Mouse (Mus musculus): ENCODE measurements at regions not wholly inside any gene's neighbourhood (a gene's known extent, or its start where the extent isn't known, plus 50 kb on each side); places are given as distances from the start of the nearest gene placed in this dataset.
"Not testable (repeated sequence)": the region's sequence is repeated elsewhere in the genome, so short reads cannot be mapped to it uniquely, and the experiment has no call there.

DNA sequence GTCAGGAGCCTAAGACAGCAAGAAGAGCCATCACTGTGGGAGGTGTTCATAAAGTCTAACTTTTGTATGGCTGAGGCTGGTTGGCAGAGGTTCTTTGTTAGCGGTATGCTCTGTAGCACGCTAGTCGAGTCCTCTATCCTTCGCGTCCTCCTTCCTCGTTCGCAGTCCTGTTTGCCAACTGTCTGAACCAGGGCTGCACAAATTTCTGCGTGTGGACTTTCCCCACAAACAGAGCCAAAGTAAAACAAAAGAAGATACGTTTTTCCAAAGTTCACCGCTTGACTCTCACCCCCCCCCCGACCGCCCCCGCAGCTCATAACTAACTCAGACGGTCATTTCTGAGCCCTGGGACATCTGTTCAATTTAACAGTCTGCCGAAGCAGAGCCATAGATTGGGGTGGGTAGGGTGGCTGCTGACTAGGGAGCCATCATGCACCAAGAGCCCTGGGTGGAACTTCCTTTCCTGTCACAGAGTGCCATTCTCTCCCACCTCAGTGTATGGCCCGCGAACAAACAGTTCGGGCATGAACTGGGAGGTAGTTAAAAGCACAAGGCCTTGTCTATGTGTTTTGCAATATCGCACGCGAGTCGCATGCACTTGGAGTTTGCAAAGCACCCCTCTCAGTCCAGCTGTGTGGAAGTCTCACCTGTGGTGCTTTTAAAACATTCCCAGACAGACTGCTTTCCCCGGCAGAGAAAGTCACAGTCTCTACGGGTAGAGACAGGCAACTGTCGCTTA, 63.0 kb upstream of the Map3k1 start:
- H3K4me2 ChIP-seq (ENCODE audit: low read length): no peak overlapping the region
- no peaks in the 10 kb centered on the region for H3K9me3 ChIP-seq (ENCODE audit: control insufficient read depth, low read length)
- ATAC-seq: no peak
- H3K27ac ChIP-seq (ENCODE audit: low read depth, low read length): no peak overlapping the region
- H3K9ac ChIP-seq (ENCODE audit: low read depth, low read length): no peak overlapping the region
- WGBS: 91% methylated on average over 25 of the region's 25 CpGs
- H3K4me1 ChIP-seq (ENCODE audit: control insufficient read depth, insufficient read depth, low read depth, low read length): peaks cover 8% of the 10 kb centered on the region; the same call in 1 of the 2 replicates
- no peaks in the 10 kb centered on the region for H3K36me3 ChIP-seq (ENCODE audit: control insufficient read depth, insufficient read depth, low read length)
- H3K4me3 ChIP-seq (ENCODE audit: low read length): no peak overlapping the region
- H3K27me3 ChIP-seq (replicated peaks; ENCODE audit: control insufficient read depth, insufficient read depth, low read length): no peaks in the 10 kb centered on the region

DNA sequence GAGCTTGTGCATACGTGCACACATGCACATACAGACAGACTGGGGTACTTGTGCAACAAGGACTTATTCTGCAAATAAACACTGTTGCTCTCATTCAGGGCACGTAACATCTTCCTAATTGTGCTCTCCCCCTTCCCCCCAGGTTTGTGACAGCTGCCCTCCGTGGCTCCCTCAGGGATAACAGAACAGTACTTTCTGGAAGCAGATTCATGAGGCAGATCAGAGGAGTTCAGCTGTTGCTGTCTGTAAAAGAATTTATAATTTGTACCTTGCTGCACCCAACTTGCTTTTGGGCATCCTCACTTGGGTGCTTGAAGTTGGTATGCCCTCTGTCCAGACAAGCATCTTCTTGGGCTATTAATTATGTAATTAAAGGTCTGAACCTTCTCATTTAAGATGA, 65.5 kb upstream of the Map3k1 start:
- WGBS: 74% methylated on average over 3 of the region's 3 CpGs
- no peak overlapping the region for H3K4me3 ChIP-seq (ENCODE audit: low read length)

DNA sequence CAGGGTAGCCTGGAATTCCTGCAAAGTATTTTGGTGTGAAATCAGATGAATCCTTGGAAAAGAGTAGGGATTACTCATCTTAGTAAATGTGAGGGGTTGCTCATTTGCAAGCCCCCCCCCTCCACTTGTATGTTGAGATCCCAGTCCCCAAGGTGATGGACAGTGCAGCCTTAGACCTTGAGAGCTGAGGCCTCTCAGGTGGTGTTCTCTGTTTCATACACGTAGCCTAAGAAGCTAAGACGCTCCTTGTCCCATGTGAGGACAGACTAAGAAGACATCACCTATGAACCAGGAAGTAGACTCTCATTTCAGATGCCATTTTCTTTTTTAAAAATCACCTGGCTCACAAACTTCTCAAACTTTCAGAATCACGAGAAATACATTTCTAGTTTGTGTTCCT, 67.6 kb upstream of the Map3k1 start:
- Histone ChIP-seq H3K4me1 (ENCODE audit: control insufficient read depth, insufficient read depth, low read depth, low read length) (no peaks in the 10 kb centered on the region), H3K27ac (ENCODE audit: low read depth, low read length) (no peak overlapping the region), H3K4me2 (ENCODE audit: low read length) (no peak overlapping the region), H3K9ac (ENCODE audit: low read depth, low read length) (no peak overlapping the region), H3K9me3 (ENCODE audit: control insufficient read depth, low read length) (no peaks in the 10 kb centered on the region), H3K36me3 (ENCODE audit: control insufficient read depth, insufficient read depth, low read length) (no peaks in the 10 kb centered on the region), H3K27me3 (replicated peaks; ENCODE audit: control insufficient read depth, insufficient read depth, low read length) (no peaks in the 10 kb centered on the region), H3K4me3 (ENCODE audit: low read length) (no peak overlapping the region)
- no peak for ATAC-seq
- WGBS: 90% methylated on average over 3 of the region's 3 CpGs

More for the DNA sequence above, 65.5 kb upstream of the Map3k1 start:
- Histone ChIP-seq H3K36me3 (ENCODE audit: control insufficient read depth, insufficient read depth, low read length) (no peaks in the 10 kb centered on the region), H3K9me3 (ENCODE audit: control insufficient read depth, low read length) (no peaks in the 10 kb centered on the region), H3K9ac (ENCODE audit: low read depth, low read length) (no peak overlapping the region), H3K4me1 (ENCODE audit: control insufficient read depth, insufficient read depth, low read depth, low read length) (peaks cover 8% of the 10 kb centered on the region; the same call in 1 of the 2 replicates), H3K4me2 (ENCODE audit: low read length) (no peak overlapping the region), H3K27ac (ENCODE audit: low read depth, low read length) (no peak overlapping the region), H3K27me3 (replicated peaks; ENCODE audit: control insufficient read depth, insufficient read depth, low read length) (no peaks in the 10 kb centered on the region)
- no peak for ATAC-seq

DNA sequence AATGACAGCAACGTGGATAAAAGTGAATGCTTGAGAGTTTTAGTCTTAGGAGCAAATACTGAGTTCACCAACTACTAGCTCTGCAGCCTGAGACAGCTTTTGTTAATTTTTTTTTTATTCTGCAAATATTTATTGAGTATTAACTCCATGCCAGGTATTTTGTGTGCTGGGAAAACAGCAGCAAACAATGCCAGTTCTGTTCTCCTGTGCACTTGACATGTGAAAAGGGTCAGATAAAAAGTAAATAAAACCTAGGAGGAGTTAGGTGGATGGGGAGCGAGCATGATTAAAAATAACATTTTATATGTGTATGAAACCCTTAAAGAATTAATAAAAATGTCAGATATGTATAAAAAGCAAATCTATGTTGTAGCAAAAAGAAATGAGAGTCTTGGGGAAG, 68.1 kb upstream of the Map3k1 start:
- WGBS: 76% methylated on average over 2 of the region's 2 CpGs
- no peaks in the 10 kb centered on the region for H3K4me1 ChIP-seq (ENCODE audit: control insufficient read depth, insufficient read depth, low read depth, low read length)
- H3K36me3 ChIP-seq (ENCODE audit: control insufficient read depth, insufficient read depth, low read length): no peaks in the 10 kb centered on the region
- no peaks in the 10 kb centered on the region for H3K9me3 ChIP-seq (ENCODE audit: control insufficient read depth, low read length)
- no peak overlapping the region for H3K4me2 ChIP-seq (ENCODE audit: low read length)
- no peak overlapping the region for H3K9ac ChIP-seq (ENCODE audit: low read depth, low read length)
- H3K27ac ChIP-seq (ENCODE audit: low read depth, low read length): no peak overlapping the region
- ATAC-seq: no peak
- no peaks in the 10 kb centered on the region for H3K27me3 ChIP-seq (replicated peaks; ENCODE audit: control insufficient read depth, insufficient read depth, low read length)
- no peak overlapping the region for H3K4me3 ChIP-seq (ENCODE audit: low read length)

DNA sequence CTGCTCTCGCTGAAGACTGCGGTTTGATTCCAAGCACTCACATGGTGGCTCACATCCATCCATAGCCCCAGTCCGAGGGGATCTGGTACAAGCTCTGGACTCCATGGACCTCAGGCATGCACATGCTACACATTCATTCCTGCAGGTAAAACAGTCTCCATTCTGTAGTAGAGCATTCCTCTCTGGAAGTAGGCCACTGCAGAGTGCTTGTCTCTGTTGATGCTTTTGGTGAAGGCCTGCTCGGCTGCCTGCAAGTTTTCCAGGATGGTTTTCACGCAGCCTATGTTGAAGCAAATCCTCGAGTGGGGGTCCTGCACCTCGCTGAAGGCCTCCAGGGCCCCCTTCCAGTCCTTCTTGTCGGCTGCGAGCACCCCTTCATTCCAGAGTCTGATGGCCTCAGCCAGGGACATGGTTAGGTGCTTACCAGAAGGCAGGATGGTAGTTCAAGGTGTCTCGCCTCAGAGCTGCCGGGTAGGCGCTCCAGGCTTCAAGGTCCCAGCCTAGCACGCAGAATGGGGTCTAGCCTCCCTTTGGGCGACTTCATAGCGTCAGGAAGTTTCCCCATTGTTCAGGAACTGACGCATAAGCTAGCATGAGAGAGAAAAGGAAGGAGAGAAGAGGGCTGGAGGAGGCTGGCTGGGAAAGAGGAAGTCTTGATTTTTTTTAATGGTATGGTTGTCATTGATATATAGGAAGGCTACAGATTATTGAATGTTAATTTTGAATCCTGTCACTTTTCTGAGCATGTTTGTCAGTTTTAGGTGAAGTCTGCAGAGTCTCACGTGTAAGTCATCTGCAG, 75.2 kb upstream of the Map3k1 start:
- ATAC-seq; H3K4me3 ChIP-seq (ENCODE audit: low read length); H3K9ac ChIP-seq (ENCODE audit: low read depth, low read length): not testable (repeated sequence)

DNA sequence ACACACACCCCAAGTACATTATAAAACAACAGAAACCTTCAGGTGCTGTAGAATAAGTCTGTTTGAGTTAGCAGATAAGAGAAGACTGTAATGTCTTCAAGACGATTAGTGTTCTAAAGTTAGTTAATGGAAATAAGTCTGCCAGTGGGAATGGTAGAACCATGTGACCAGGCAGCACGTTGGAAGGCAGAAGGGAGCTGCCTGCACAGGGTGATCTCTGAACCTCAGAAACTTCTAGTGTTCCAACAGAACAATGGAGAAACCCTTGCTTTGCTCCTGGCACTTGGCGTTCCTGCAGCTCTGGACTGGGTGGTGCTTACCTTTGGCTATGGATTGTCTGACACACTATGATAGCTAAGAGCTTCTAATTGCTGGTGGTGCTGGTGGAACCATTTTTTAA, 82.0 kb upstream of the Map3k1 start:
- H3K27me3 ChIP-seq (replicated peaks; ENCODE audit: control insufficient read depth, insufficient read depth, low read length): no peaks in the 10 kb centered on the region
- H3K36me3 ChIP-seq (ENCODE audit: control insufficient read depth, insufficient read depth, low read length): no peaks in the 10 kb centered on the region
- H3K9me3 ChIP-seq (ENCODE audit: control insufficient read depth, low read length): no peaks in the 10 kb centered on the region
- H3K4me1 ChIP-seq (ENCODE audit: control insufficient read depth, insufficient read depth, low read depth, low read length): peaks cover 2% of the 10 kb centered on the region; the same call in 1 of the 2 replicates
- no peak overlapping the region for H3K4me3 ChIP-seq (ENCODE audit: low read length)
- WGBS: 68% methylated on average over 3 of the region's 3 CpGs
- no peak overlapping the region for H3K9ac ChIP-seq (ENCODE audit: low read depth, low read length)
- no peak overlapping the region for H3K4me2 ChIP-seq (ENCODE audit: low read length)
- no peak overlapping the region for H3K27ac ChIP-seq (ENCODE audit: low read depth, low read length)
- no peak for ATAC-seq

More for the DNA sequence above, 75.2 kb upstream of the Map3k1 start:
- H3K4me2 ChIP-seq (ENCODE audit: low read length); H3K9me3 ChIP-seq (ENCODE audit: control insufficient read depth, low read length); H3K4me1 ChIP-seq (ENCODE audit: control insufficient read depth, insufficient read depth, low read depth, low read length); H3K27ac ChIP-seq (ENCODE audit: low read depth, low read length); H3K36me3 ChIP-seq (ENCODE audit: control insufficient read depth, insufficient read depth, low read length); H3K27me3 ChIP-seq (replicated peaks; ENCODE audit: control insufficient read depth, insufficient read depth, low read length): not testable (repeated sequence)
- WGBS: 86% methylated on average over 17 of the region's 17 CpGs

DNA sequence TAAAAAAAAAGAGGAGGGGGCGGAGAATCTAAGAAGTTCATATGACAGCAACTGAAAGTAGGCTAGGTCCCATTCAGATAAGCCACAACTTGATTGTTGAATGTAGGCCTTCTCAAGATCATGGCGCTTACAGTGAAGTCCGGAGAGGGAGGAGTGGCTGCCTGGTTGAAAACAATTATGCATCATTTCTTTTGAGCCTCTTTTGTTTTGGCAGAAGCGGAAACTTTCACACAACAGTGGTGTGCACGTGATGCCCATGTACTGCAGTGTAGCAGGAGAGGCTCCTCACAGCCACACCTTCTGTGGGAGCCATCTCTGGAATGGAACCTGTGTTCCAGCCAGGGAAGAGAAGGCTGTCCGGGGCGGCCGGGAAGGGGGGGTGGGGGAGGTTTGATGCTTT, 83.3 kb upstream of the Map3k1 start:
- Histone ChIP-seq H3K4me1 (ENCODE audit: control insufficient read depth, insufficient read depth, low read depth, low read length) (peaks cover 2% of the 10 kb centered on the region; the same call in 1 of the 2 replicates), H3K9me3 (ENCODE audit: control insufficient read depth, low read length) (no peaks in the 10 kb centered on the region), H3K9ac (ENCODE audit: low read depth, low read length) (no peak overlapping the region), H3K27ac (ENCODE audit: low read depth, low read length) (no peak overlapping the region), H3K4me3 (ENCODE audit: low read length) (no peak overlapping the region), H3K36me3 (ENCODE audit: control insufficient read depth, insufficient read depth, low read length) (no peaks in the 10 kb centered on the region), H3K4me2 (ENCODE audit: low read length) (no peak overlapping the region), H3K27me3 (replicated peaks; ENCODE audit: control insufficient read depth, insufficient read depth, low read length) (no peaks in the 10 kb centered on the region)
- no peak for ATAC-seq
- WGBS: 91% methylated on average over 8 of the region's 8 CpGs

DNA sequence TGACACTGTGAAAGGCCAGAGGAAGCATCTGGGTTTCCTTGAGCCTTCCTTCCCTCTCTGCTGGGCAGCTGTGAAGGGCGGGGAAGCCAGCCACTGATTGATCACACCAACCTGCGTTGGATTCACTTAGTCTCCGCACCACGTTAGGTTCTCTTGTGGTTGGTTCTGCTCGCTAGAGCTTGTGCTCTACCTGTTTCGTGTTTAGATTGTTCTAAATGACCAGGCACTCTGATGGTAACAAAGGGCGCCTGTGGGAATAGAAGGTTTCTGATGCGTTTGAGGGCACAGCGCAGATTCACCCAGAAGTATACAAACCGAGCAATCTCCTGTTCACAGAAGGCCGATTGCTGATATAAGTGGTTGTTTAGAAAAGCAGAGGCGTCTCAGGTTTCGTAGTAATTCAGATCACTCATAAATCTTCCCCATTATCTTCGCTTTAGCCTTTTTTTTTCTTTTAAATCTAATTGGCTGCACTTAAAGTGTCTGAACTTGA, 84.5 kb upstream of the Map3k1 start:
- Histone ChIP-seq H3K27me3 (replicated peaks; ENCODE audit: control insufficient read depth, insufficient read depth, low read length) (no peaks in the 10 kb centered on the region), H3K4me2 (ENCODE audit: low read length) (0 out of 2 replicates have a peak overlapping the region, but pooled peaks have one; percentile 19), H3K27ac (ENCODE audit: low read depth, low read length) (no peak overlapping the region), H3K4me1 (ENCODE audit: control insufficient read depth, insufficient read depth, low read depth, low read length) (peaks cover 2% of the 10 kb centered on the region; the same call in 1 of the 2 replicates), H3K36me3 (ENCODE audit: control insufficient read depth, insufficient read depth, low read length) (no peaks in the 10 kb centered on the region), H3K9me3 (ENCODE audit: control insufficient read depth, low read length) (no peaks in the 10 kb centered on the region), H3K9ac (ENCODE audit: low read depth, low read length) (no peak overlapping the region), H3K4me3 (ENCODE audit: low read length) (no peak overlapping the region)
- no peak for ATAC-seq
- WGBS: 51% methylated on average over 14 of the region's 14 CpGs

DNA sequence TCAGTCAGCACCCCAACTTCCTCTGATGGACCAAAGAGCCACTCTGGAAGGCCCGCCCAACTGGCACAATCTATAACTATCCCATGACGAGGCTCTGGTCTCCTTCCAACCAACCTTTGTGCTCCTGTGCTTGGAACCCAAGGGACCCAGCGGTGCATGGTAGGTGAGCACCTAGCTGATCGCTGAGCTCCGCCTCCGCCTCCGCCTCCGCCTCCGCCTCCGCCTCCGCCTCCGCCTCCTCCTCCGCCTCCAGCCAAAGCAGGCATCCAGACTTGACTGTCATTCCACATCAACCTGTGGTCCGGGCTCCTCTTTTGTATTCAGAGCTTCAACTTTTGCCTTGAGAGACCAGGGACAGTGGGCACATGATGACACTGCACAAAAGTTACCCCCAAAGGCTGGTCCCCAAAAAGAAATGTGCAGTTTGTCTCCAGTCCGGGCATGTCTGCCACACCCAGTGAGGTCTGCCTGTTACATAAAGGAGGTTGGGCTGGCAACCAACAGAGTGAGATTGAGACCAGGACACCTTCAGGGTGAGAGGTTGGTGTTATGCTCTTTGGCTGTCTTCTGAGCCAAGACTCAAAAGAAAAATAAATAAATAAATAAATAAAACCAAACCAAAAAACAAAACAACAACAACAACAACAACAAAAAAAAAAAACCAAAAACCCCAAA, 86.1 kb upstream of the Map3k1 start:
- H3K27me3 ChIP-seq (replicated peaks; ENCODE audit: control insufficient read depth, insufficient read depth, low read length): no peaks in the 10 kb centered on the region

More for the DNA sequence above, 86.1 kb upstream of the Map3k1 start:
- H3K9me3 ChIP-seq (ENCODE audit: control insufficient read depth, low read length): no peaks in the 10 kb centered on the region
- H3K36me3 ChIP-seq (ENCODE audit: control insufficient read depth, insufficient read depth, low read length): no peaks in the 10 kb centered on the region
- H3K4me2 ChIP-seq (ENCODE audit: low read length): no peak overlapping the region; the same call in 1 of the 2 replicates
- H3K4me3 ChIP-seq (ENCODE audit: low read length): no peak overlapping the region
- no peak for ATAC-seq
- H3K4me1 ChIP-seq (ENCODE audit: control insufficient read depth, insufficient read depth, low read depth, low read length): peaks cover 2% of the 10 kb centered on the region; the same call in 1 of the 2 replicates
- H3K27ac ChIP-seq (ENCODE audit: low read depth, low read length): no peak overlapping the region
- no peak overlapping the region for H3K9ac ChIP-seq (ENCODE audit: low read depth, low read length)
- 73% methylated on average over 15 of the region's 15 CpGs for WGBS
